Mouse (Mus musculus) adipose tissue, adult 10 weeks (tissue): ENCODE data around the gene Fam214b. TPM values are rescaled to one million over a fixed set of nuclear protein-coding genes. Genes with fewer than 3 reads are reported as not detected.

Experiments used
- polyA plus RNA-seq: library from polyadenylated mRNA; stranded (reverse); fragments of 350-450 nt; fragmentation: Illumina TruSeq; extraction: RNeasy Lipid Tissue Mini Kit (QIAGEN cat#74804); gene quantifications from one replicate; pipeline ENCODE4 v1.2.3, GENCODE M21; 2014; ENCODE audit warnings: low read depth, low replicate concordance

Fam214b gene
- 32.3 TPM for polyA plus RNA-seq

GRCm38 (mm10) chr4:43045659-43046302 lies at the start of gene Fam214b:
Gene Fam214b (minus strand): TSS chr4:43046220.

GRCm38 (mm10) chr4:43058753-43059654 lies 13.0 kb upstream of the Fam214b start, which contains the start of gene Unc13b:
Gene Unc13b (plus strand): TSS chr4:43058953.

GRCm38 (mm10) chr4:43031237-43031995 lies 14.6 kb downstream of the Fam214b start, which contains the start of gene Stoml2:
Gene Stoml2 (minus strand): TSS chr4:43031710.

GRCm38 (mm10) chr4:43025084-43025960 lies 20.7 kb downstream of the Fam214b start, which contains the start of gene Pigo:
Gene Pigo (minus strand): TSS chr4:43025819.

GRCm38 (mm10) chr4:43010161-43011038 lies 35.6 kb downstream of the Fam214b start, which contains the start of gene Fancg:
Gene Fancg (minus strand): TSS chr4:43010506.

GRCm38 (mm10) chr4:43000141-43000986 lies 45.7 kb downstream of the Fam214b start, which contains the start of gene Vcp:
Gene Vcp (minus strand): TSS chr4:43000507.

Other genes with a start within 250 kb of the Fam214b start
- 0.31 TPM for gene Fam205a1, start 192.3 kb downstream of the Fam214b start, polyA plus RNA-seq
- gene Gm12394, start 189.4 kb downstream of the Fam214b start, polyA plus RNA-seq: not detected
- 7.8 TPM for gene Fam205c, start 172.0 kb downstream of the Fam214b start, polyA plus RNA-seq
- 1.0 TPM for gene Phf24, start 129.6 kb downstream of the Fam214b start, polyA plus RNA-seq
- gene Dnajb5, start 96.4 kb downstream of the Fam214b start, polyA plus RNA-seq: 12.6 TPM
- 0.30 TPM for gene 1700022I11Rik, start 76.6 kb downstream of the Fam214b start, polyA plus RNA-seq
- gene Vcp, start 45.7 kb downstream of the Fam214b start, polyA plus RNA-seq: 276 TPM
- 8.8 TPM for gene Fancg, start 35.7 kb downstream of the Fam214b start, polyA plus RNA-seq
- 19.7 TPM for gene Pigo, start 20.4 kb downstream of the Fam214b start, polyA plus RNA-seq
- 70.3 TPM for gene Stoml2, start 14.5 kb downstream of the Fam214b start, polyA plus RNA-seq
- 22.2 TPM for gene Unc13b, start 12.7 kb upstream of the Fam214b start, polyA plus RNA-seq
- gene Atp8b5, start 220.9 kb upstream of the Fam214b start, polyA plus RNA-seq: 1.4 TPM